Mouse (Mus musculus) 416B (cell line): Measurements from ENCODE around the gene Ntmt1.

ENCODE experiments used
- DNase-seq: peaks from one replicate; pipeline ENCODE4 v3.0.0; 2011; ENCODE audit warnings: low read depth

Ntmt1 gene

DNA sequence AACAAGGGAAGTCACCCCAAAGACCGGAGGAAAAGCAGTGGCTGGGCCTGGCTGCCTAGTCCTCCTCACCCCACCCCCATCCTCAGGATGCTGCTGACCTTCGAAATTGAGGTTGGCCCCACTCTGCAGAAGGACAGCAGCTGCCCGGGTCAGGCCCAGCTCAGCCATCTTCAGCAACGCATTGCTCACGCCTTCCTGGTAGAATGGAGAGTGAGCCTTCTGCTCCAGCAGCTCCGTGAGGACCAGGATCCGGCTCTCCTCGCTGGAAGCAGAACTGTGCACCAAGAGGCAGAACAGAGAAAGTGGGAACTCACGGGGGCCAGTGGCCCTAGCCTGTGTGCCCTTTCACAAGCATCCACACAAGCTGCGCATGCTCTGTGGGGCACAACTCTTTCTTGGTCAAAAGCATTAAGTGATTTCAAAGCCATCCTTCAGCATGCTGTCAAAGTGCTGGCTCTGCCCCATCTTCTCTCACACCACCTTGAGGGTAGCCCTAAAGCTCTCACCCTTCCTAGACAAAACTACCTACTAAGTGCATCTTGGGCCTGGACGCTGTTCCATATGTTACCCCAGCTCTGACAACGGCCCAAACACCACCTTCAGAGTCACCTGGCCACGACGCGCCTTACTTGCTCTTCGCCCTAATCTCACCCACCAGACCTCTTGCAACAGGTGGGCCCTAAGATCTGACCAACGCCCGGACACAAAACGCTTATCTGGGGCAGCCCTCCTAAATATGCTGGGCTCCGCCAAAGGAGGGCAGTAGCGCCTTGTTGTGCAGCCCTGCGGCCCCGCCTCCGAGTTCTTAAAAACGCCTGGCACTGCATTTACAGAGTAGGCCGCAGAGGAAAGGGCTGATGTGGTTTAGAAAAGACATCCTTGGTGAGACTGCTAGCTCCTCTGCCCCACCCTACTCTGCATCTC, 19.5 kb downstream of the Ntmt1 start:
- peak; percentile 89 for DNase-seq

DNA sequence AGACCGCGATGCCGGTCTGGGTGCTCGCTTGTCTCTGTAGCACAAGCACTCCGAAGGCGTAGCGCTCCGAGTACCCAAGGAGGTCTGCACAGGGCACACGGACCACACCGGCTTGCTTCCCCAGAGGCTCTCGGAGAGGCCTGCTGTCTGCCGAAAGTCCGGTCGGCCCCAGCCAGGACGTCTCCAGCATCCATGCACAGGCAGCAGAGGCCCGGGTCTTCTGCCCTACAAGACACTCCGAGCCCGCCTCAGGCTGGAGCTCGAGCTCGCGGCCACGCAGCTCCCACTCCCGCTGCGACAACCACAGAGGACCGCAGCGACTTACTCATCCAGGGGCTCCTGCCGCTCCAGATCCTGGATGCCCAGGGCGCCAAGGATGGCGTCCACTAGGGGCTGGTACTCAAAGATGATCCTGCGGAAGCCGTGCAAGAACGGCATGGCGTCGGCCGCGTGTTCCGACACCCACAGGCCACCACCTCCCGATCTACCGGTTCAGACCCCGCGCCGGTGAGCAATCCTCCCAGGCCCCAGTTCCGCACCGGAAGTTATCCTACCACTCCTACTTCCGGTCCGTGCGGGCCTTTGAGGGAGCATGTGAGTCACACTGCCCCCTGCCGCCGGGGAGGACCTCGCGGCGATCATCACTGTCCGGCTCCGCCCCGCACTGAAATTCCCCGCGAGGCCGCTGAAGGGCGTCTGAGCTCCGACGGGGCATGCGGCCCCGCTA, 20.3 kb downstream of the Ntmt1 start:
- DNase-seq = peak; percentile 95

DNA sequence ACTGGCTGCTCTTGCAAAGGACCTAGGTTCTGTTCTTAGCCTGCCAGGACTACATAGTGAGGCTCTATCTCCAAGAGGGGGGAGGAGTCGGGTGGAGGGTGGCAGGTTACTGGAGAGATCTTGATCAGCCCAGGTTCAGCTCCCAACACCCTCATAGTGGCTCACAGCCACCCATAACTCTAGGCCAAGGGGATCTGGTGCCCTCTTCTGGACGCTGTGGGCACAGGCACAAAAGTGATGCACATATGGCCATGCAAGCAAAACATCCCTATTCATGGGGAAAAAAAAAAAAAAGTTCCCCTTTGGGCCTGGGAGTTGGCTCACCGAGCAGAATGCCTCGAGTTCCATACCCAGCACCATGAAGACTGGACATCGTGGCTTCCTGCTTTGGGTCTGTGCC, 21.7 kb downstream of the Ntmt1 start:
- DNase-seq = peak; percentile 76

DNA sequence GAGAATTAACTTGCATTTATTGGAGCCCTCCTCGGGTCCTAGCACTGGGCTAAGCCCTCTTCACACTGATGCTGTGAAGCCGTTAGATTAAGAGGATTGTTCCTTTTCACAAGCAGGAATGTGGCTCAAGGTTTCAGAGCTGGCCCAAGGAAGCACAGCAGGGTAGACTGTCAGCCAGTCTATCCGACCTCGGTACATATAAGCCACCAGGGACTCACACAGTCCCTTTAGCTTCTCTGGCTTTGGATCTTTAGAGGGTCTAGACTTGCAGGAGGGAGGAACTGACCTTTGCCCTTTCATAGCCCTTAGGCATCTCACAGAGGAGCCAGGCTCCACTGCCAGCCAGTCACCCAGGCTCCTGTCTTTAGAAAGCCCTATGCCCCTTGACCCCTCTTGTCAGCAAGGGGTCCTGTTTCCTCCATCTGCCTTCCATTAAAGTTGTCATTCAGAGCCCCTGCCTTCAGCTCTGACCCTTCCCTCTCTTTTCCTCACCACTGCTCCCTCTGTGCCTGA, 22.7 kb downstream of the Ntmt1 start, which contains the start of gene Asb6:
Gene Asb6, minus strand, starts transcription at position 51 of the 513 bp plus-strand sequence.
- DNase-seq = no peak

DNA sequence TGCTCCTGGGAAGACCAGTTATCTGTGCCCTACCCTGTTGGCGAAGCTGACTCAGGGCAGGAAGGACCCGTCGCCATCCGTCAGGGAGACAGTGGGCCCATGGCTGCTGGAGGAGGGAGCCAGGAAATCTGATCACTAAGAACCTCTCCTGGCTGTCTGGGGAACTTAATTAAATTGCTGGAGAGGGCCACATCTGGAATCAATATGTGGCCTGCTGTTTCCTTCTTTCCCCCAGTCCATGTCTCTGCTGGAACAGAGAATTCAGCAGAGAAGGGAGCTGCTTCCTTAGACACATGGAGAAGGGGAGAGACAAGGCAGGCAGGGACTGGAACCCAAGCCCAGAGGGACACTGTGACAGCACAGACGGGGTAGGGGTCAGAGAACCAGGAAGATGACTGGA, 26.0 kb downstream of the Ntmt1 start:
- no peak for DNase-seq

DNA sequence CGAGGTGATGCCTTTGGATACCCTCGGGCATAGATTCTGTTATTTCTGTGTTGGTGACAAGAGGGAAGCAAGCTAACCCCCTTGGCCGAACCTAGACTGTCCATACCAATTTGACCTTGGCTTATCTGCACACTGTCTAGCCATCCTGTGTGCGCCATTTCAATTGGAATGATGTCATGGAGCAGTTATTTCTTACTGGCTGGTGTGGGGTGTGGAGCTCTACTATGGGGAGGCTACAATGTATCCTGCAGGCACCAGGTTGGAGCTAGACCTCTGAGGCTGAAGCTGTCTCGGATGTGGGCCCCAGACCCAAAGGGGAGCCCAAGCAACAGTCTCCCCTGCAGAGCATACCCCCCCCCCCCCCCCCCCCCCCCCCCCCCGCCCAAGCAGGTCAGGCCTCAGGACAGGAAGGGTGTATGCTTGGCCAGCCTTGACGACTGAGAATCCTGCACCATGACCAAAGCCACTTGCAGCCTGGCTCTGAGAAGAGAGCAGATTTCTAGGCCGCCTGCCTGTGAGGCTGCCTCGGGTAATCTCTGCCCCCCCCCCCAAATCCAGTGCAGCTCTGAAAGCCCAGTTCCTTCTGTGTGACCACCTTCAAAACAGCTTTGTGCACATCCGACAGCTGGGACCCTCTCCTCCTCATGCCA, 26.9 kb downstream of the Ntmt1 start, which contains the start of gene Prrx2:
Gene Prrx2, plus strand, starts transcription at position 600 of the 650 bp plus-strand sequence.
- no peak for DNase-seq

DNA sequence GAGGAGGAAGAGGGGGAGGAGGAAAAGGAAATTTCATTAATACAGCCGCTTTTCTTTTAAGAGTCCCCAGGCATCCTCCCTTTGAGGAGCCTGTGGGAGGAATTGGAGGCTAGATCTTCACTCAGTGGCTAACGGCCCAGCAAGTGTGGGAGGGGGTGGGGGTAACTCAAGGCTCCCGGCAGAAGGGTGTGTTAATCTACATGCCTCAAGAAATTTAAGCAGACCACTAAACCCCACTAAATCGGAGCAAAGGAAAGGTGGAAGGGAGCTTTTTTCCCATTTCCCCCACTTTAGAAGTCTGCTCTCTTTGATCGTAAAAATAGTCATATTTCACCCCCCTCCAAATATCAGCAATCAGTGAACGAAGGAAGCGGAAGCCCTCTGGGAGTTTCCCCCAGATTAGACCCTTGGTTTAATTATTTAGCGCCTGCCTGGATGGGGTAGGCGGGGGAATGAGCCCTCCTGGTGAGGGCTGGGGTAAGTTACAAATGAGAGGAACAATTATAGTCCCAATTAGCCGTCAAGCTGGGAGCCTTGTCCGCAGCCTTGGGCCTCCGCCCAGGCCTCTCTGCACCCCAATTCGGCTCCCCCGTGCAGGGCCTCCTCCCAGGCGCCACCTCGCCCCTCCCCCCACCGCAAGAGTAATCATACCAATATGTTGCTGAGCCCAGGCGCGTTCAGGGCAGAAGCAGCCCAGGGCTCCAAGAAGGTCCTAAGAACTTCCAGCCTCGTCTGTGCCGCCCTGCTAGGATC, 28.8 kb downstream of the Ntmt1 start:
- no peak for DNase-seq

DNA sequence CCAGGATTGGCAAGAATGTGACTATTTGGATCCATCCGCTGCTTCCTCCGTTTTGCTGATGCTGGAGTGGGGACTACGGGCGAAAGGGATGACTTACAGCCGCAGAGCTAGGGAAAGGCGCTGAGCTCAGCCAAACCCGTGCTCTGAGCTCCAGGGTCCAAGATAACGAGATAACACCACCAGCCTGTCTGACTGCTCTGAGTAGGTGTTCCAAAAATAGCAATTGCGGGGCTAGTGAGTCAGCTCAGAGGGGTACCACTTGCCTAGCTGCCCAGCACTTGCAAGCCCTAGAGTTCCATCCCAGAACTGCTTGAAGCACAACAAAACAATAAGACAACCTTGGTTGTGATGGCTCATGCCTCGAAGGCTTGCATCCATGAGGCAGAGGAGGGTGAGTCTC, 35.0 kb downstream of the Ntmt1 start:
- DNase-seq = no peak

DNA sequence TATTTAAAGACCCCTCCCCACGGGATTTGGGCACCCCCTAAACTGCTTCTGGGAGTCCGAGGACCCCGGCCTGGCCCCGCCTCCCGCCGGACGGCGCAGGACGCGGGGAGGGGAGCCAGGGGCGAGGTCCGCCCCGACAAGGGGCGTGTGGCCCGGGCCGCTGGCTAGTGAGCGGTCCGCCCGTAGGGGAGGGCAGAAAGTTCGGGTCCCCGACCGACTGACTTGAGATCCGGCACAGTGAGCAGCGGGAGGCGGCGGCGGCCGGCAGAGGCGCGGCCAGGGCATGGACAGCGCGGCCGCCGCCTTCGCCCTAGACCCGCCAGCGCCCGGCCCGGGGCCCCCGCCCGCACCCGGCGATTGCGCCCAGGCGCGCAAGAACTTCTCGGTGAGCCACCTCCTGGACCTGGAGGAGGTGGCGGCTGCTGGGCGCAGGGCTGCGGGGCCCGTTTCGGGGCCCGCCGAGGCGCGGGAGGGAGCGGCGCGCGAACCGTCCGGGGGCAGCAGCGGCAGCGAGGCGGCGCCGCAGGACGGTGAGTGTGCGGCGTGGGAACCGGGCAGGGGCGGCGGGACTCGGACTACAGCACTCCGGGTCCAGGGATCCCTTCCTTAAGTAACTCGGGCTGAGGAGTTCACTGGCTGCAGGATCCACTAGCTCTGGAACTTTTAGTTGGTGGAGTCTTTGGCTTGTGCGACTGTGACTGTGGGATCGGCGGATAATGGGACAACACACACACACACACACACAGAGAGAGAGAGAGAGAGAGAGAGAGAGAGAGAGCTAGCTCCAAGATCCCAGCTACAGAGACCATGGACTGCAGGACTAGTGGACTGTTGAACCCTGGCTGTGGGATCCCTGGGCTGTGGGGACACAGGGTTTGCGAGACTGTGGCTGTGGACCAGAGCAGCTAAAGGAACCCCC, 37.8 kb downstream of the Ntmt1 start:
- no peak for DNase-seq

DNA sequence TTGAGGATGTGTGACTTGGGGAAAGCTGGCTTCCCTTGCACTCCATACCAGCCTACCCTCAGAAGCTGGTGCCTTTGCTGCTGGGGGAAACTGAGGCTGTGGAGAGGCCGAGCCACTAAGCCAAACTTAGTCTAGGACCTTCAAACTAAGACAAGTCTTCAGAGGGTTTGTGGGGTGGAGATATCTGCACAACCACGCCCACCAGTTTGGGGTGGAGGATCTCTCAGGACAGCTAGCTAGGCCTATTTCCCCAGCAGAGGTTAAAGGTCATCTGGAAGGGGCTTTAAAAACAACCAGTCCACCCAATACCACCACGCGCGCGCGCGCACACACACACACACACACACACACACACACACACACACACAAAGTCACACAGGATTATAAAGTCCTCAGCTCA, 38.6 kb downstream of the Ntmt1 start:
- no peak for DNase-seq

DNA sequence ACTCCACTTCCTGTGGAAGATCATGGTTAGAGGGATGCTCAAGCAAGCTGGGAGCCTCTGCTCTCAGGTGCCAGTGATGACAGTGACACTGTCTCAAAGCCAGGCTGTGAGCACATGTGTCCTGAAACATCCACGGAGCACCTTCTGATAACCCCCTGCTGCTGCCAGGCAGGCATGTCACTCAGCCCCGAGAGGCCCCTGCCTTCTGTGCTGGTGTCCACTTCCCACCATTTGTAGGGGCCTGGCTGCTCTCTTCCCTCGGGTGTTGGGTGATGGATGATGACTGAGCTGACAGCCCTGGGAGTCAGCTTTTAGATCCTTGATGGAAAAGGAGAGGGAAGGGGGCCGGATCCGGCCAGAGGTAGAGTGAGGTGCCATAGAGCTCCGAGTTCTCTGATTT, 39.1 kb downstream of the Ntmt1 start:
- no peak for DNase-seq

DNA sequence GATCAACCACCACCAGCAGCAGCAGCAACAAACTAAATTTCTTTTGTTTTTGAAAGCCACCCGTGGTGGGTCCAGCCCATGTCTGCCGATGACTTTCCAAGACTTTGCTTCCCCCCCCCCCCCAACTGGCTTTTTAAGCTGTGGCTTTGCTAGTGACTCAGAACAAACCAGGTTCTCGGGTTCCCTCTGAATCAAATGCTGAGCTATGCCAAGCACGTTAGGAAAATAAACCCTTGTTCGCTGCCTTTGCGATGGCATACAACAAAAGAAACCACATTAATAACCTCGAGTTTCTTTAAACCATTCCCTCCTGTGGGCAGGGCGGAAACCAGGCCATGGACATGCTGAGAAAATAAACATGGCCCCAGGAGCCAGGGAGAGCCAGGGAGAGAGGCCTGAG, 40.6 kb downstream of the Ntmt1 start:
- no peak for DNase-seq

DNA sequence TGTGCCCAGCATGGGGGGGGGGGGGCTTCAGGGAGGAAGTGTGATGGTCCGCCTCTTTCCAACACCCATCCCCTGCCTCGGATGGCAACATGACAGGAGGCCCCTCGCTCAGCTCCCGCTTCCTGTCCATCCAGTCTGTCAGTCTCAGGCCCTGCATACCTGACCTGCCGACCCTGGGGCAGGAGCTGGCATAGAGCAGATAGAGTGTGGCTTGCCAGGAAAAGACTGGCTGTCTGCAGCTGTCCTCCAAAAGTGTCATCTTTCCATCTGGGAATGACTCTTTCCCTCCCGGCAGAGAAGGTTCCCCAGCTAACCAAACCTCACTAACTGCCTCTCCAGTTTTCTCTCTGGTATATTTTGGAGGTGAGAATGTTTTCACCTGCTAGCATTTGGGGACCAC, 43.0 kb downstream of the Ntmt1 start:
- DNase-seq = no peak

DNA sequence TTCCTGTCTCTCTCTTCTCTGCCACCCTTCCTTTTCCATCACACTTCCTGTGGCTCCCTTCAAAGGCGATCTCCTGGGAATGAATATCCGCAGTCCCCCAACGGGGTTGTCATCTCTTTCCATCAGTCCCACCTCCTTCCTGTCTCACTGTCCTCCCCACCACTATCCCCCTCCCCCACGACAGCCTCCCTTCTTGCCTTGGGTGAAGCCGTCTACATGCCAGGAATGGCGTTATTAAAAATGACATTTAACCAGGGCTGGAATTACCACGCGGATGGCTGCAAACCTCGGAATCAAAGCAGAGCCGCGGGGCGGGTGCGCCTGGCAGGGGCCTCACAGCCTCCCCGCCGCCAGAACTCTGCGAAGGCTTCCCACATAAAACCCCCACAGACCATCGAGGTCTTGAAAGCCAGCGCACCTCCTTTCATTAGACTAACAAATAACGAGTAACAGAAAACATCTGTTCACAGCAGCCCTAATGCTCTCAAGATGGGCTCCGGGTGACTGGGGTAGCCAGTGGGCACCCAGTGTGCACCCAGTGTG, 45.2 kb downstream of the Ntmt1 start:
- no peak for DNase-seq

DNA sequence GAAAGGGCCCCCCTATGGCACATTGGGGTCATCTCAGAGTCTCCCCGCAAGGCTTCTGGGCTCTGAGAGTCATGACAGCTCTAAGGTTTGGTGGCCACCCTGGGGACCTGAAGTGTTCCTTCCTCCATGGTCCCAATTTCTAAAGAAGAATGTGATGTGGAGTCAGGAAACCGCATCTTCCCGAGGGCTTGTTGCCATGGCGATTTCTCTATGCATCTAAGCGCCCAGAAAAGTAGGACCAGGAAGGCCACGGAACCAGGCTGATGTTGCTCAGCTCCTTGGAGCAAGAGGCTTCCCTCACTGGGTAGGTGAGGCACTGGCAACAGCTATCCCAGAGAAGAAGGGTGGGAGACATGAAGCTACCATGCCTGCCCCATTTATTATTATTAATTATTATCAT, 49.5 kb downstream of the Ntmt1 start:
- no peak for DNase-seq

DNA sequence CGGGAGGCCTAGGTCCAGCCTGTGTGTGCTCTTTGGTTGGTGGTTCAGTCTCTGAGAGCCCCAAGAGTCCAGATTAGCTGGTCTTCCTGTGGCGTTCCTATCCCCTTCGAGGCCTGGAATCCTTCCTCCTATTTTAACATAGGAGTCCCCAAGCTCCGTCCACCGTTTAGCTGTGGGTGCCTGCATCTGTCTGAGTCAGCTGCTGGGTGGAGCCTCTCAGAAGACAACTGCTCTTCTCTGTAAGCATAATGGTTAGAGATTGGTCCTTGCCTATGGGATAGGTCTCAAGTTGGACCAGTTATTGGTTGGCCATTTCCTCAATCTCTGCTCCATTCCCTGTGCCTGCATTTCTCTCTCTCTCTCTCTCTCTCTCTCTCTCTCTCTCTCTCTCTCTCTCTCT, 52.2 kb downstream of the Ntmt1 start:
- DNase-seq = no peak

DNA sequence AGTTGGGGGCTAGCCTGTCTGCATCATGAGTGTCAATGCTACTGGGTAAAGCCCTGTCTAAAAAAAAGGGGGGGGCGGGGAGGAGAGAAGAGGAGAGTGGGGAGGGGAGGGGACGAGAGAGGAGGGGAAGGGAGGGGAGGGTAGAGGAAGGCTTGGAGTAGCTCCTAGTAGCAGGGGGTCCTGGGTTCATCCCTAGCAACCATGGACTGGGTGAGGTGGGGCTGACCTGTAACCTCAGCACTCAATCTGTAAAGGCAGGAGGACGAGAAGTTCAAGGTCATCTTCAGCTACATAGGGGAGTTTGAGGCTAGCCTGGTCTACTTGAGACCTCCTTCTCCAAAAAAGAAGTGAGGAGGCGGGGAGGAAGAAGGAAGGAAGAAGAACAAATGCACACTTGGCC, 54.5 kb downstream of the Ntmt1 start:
- no peak for DNase-seq

DNA sequence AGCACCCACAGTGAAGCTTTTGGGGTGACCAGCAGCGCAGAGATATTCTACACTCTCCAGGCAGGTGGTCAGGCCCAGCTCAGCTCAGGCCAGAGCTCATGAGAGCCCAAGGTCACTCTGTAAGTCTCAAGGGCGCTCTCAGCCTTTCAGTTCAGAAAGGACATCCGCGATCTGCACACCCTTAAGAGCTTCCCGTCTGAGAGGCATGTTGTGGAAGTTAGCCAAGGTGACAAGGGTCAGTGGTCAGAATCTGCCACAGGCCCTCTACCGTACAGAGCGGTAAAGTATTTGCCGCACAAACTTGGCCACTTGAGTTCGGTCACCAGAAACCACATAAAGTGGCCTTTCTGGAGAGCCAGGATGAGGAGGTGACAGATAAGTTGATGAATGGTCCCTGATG, 55.9 kb downstream of the Ntmt1 start:
- DNase-seq = peak; percentile 13

DNA sequence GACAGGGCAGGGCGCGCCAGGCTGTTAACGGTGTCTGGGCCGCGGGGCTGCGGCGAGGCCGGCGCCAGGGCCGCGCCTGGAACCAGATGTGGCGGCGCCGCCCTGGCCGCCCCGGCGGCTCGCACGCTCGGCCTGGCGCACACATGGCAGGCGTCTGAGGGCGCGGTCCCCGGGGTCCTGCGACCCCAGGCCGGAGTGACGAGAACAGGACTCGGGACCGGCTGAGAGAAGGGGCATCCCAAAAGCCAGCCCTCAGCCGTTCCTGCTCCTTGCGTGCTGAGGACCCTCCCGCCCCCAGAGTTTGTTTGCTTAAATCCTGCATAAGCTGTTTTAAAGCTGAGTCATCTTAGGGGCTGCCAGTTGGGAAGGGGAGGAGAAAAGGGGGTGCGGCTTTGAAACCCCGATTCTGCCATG, 57.3 kb downstream of the Ntmt1 start:
- no peak for DNase-seq

DNA sequence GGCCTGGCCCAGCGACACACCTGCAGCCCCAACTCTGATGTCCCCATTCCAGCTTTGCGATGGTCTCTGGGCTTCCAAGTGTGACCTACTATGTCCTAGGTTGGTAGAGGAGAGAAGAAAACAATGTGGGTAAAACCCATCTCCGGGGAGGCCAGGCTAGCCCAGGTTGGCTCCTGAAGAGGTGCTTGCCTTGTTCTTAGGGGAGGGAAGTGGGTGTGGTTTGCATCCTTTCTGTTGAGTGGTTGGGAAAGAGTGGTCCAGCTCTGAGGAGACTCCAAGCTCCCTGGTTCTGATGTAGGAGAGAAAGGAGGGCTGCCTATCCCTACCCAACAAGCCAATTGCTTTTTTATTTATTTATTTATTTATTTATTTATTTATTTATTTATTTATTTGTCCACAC, 57.8 kb downstream of the Ntmt1 start:
- DNase-seq = no peak
